In genomic region chr1:39335561-39336196, GRCm38 (mm10) we compare ENCODE assay signal across 18 mouse cellular contexts. TPM values are rescaled to one million over a fixed set of nuclear protein-coding genes. Genes with fewer than 3 reads are reported as not detected.
A peak's percentile ranks its signal among the peaks of the same experiment; 100 is the strongest.
DNase-seq lines count a peak whose midpoint lies in the region; ATAC-seq and TF ChIP-seq lines count a peak whose summit lies in the region.
"Had no signal": no experiment of that assay in that cellular context is flagged by ENCODE, and none has a peak within 500 bp of the region (broad histone marks: within the 10 kb centered on the region; RNA-seq: fewer than 3 reads in every experiment).

No protein-coding gene starts in this region.

- H3K4me2 ChIP-seq in heart, embryonic 16.5 days (ENCODE audit: low read depth, low read length) = peak overlapping the region; percentile 6; the same call in 1 of the 2 replicates
- H3K4me2 ChIP-seq in lung, postnatal 0 days (replicated peaks; ENCODE audit: low read depth, low read length) = no peak overlapping the region
- 0 out of 2 replicates have a peak overlapping the region, but pooled peaks have one; percentile 0 for H3K4me2 ChIP-seq in limb, embryonic 13.5 days (replicated peaks)
- H3K4me2 ChIP-seq: embryonic facial prominence, embryonic 13.5 days; kidney, embryonic 15.5 days; liver, embryonic 11.5 days; midbrain, embryonic 13.5 days had no signal

- no peak for DNase-seq in heart, adult 11 months
- no peak for DNase-seq in lung, postnatal 0 days (ENCODE audit: low spot score)
- no peak for DNase-seq in lung, postnatal 25 days (ENCODE audit: low spot score)
- peak; percentile 25 for DNase-seq in embryo, embryonic 11 days
- DNase-seq: adrenal gland, adult 2 months; cerebellum, adult 2 months; heart, postnatal 14 days; right cerebral cortex, adult 18-20 months; thymus, postnatal 36 days had no signal

- H3K27ac ChIP-seq in heart, embryonic 16.5 days (ENCODE audit: low read length) = no peak overlapping the region
- no peak overlapping the region for H3K27ac ChIP-seq in lung, postnatal 0 days (ENCODE audit: low read length)
- H3K27ac ChIP-seq in limb, embryonic 13.5 days = no peak overlapping the region; the same call in 1 of the 2 replicates
- H3K27ac ChIP-seq: embryonic facial prominence, embryonic 13.5 days; hindbrain, postnatal 0 days; kidney, embryonic 15.5 days; macrophage; midbrain, embryonic 13.5 days had no signal

- no peak overlapping the region for H3K4me3 ChIP-seq in heart, embryonic 16.5 days (ENCODE audit: low read length)
- no peak overlapping the region for H3K4me3 ChIP-seq in lung, postnatal 0 days (ENCODE audit: low read depth, low read length)
- H3K4me3 ChIP-seq in limb, embryonic 13.5 days = no peak overlapping the region
- H3K4me3 ChIP-seq: embryonic facial prominence, embryonic 13.5 days; kidney, embryonic 15.5 days; midbrain, embryonic 13.5 days had no signal

- H3K36me3 ChIP-seq in heart, embryonic 16.5 days (ENCODE audit: control insufficient read depth, insufficient read depth) = no peaks in the 10 kb centered on the region
- no peaks in the 10 kb centered on the region for H3K36me3 ChIP-seq in lung, postnatal 0 days (ENCODE audit: insufficient read depth, low read length)
- no peaks in the 10 kb centered on the region for H3K36me3 ChIP-seq in limb, embryonic 13.5 days
- H3K36me3 ChIP-seq: embryonic facial prominence, embryonic 13.5 days; kidney, embryonic 15.5 days; midbrain, embryonic 13.5 days had no signal

- no peak for TF ChIP-seq EP300 in lung, postnatal 0 days (IDR thresholded peaks at IDR 0.05)

- no peaks in the 10 kb centered on the region for H3K9me3 ChIP-seq in heart, embryonic 16.5 days (replicated peaks; ENCODE audit: control insufficient read depth, low read length)
- H3K9me3 ChIP-seq in lung, postnatal 0 days (ENCODE audit: low read length) = no peaks in the 10 kb centered on the region
- H3K9me3 ChIP-seq in limb, embryonic 13.5 days = no peaks in the 10 kb centered on the region
- H3K9me3 ChIP-seq: embryonic facial prominence, embryonic 13.5 days; kidney, embryonic 15.5 days; midbrain, embryonic 13.5 days had no signal

- 39% methylated on average over 15 of the region's 15 CpGs for WGBS in heart, embryonic 16.5 days
- WGBS in lung, postnatal 0 days = 32% methylated on average over 15 of the region's 15 CpGs
- 26% methylated on average over 15 of the region's 15 CpGs for WGBS in limb, embryonic 13.5 days

- peak overlapping the region; percentile 22; the same call in 1 of the 2 replicates for H3K9ac ChIP-seq in heart, embryonic 16.5 days (ENCODE audit: low read length)
- H3K9ac ChIP-seq in lung, postnatal 0 days (replicated peaks; ENCODE audit: low read depth) = no peak overlapping the region
- no peak overlapping the region for H3K9ac ChIP-seq in limb, embryonic 13.5 days
- H3K9ac ChIP-seq: embryonic facial prominence, embryonic 13.5 days; kidney, embryonic 15.5 days; midbrain, embryonic 13.5 days had no signal

- no peak for ATAC-seq in heart, embryonic 16.5 days (replicated peaks; ENCODE audit: extremely low read depth, insufficient read depth, low FRiP score)
- ATAC-seq in lung, postnatal 0 days = peak; percentile 45
- ATAC-seq in limb, embryonic 13.5 days (ENCODE audit: low FRiP score, low read depth) = peak; percentile 48; the same call in 1 of the 2 replicates
- ATAC-seq in activated CD4-positive, CD25-positive, alpha-beta regulatory T cell, adult 4 months = no peak
- ATAC-seq: hindbrain, postnatal 0 days; midbrain, embryonic 13.5 days had no signal

- peaks cover 29% of the 10 kb centered on the region for H3K4me1 ChIP-seq in heart, embryonic 16.5 days (ENCODE audit: control insufficient read depth, insufficient read depth, low read length)
- no peaks in the 10 kb centered on the region for H3K4me1 ChIP-seq in lung, postnatal 0 days (ENCODE audit: insufficient read depth, low read depth, low read length)
- H3K4me1 ChIP-seq in limb, embryonic 13.5 days = peaks cover 21% of the 10 kb centered on the region
- H3K4me1 ChIP-seq: midbrain, embryonic 13.5 days had no signal

- peaks cover 5% of the 10 kb centered on the region; the same call in 1 of the 2 replicates for H3K27me3 ChIP-seq in heart, embryonic 16.5 days (ENCODE audit: control insufficient read depth, insufficient read depth, low read length)
- H3K27me3 ChIP-seq in lung, postnatal 0 days (replicated peaks; ENCODE audit: insufficient read depth, low read length) = no peaks in the 10 kb centered on the region
- H3K27me3 ChIP-seq in limb, embryonic 13.5 days = peaks cover 35% of the 10 kb centered on the region

- TF ChIP-seq CTCF in lung, postnatal 0 days (IDR thresholded peaks at IDR 0.05) = no peak

RNA-seq across cellular contexts. Expression of gene Rpl31, which starts 32.0 kb away (rescaled TPM):
- polyA plus RNA-seq in heart, embryonic 16.5 days (2015; fragmentation: Nextera tagmentation; extraction: Ambion mirVana) = 254 and 278 TPM in 2 replicates
- 379 and 423 TPM in 2 replicates for polyA plus RNA-seq in lung, postnatal 0 days (2015; fragmentation: Nextera tagmentation; extraction: Ambion mirVana)
- polyA plus RNA-seq in limb, embryonic 13.5 days (2015; fragmentation: Nextera tagmentation; extraction: Ambion mirVana) = 514 and 521 TPM in 2 replicates
- polyA plus RNA-seq in activated CD4-positive, CD25-positive, alpha-beta regulatory T cell, adult 4 months (2017; shearing (Covaris generic)) = 100 to 1,000 TPM; 494 to 595 TPM

Comparison
In these comparisons a context has a peak if more than half of its experiments do, and no peak if none do; other contexts are left out.
1. ATAC-seq: peak in lung, postnatal 0 days (single experiment) and limb, embryonic 13.5 days (single experiment); none in heart, embryonic 16.5 days (single experiment) and activated CD4-positive, CD25-positive, alpha-beta regulatory T cell, adult 4 months (single experiment).